Mouse (Mus musculus) ES-Bruce4 (cell line): Measurements from ENCODE around the gene Bmper. TPM values are rescaled to one million over a fixed set of nuclear protein-coding genes. Genes with fewer than 3 reads are reported as not detected.

ENCODE experiments used
- H3K27ac ChIP-seq: 2 replicates; pipeline ENCODE4 v1.5.1; 2012; ENCODE audit warnings: low read length, inconsistent platforms; ENCODE audit not compliant: insufficient read depth
- H3K27me3 ChIP-seq: 2 replicates; pipeline ENCODE4 v1.6.1; 2012; ENCODE audit warnings: mild to moderate bottlenecking, low read length, inconsistent platforms; ENCODE audit not compliant: control insufficient read depth, poor library complexity, insufficient read depth, severe bottlenecking
- H3K36me3 ChIP-seq: 2 replicates; pipeline ENCODE4 v1.6.1; 2012; ENCODE audit warnings: inconsistent platforms, mild to moderate bottlenecking, low read length, moderate library complexity; ENCODE audit not compliant: control insufficient read depth, poor library complexity, insufficient read depth, severe bottlenecking
- H3K4me1 ChIP-seq: one replicate; pipeline ENCODE4 v1.8.1; 2011; ENCODE audit warnings: low read length; ENCODE audit not compliant: control insufficient read depth, insufficient read depth
- H3K4me3 ChIP-seq: 2 replicates; pipeline ENCODE4 v1.5.1; 2011; ENCODE audit warnings: low read depth, mild to moderate bottlenecking, low read length
- H3K9ac ChIP-seq: 2 replicates; pipeline ENCODE4 v1.6.1; 2012; ENCODE audit warnings: low read depth, mild to moderate bottlenecking, inconsistent platforms; ENCODE audit not compliant: poor library complexity, severe bottlenecking
- H3K9me3 ChIP-seq: replicated peaks from 2 replicates; pipeline ENCODE4 v1.6.1; 2012; ENCODE audit warnings: mild to moderate bottlenecking, low read length, inconsistent platforms; ENCODE audit not compliant: control insufficient read depth, poor library complexity, insufficient read depth, severe bottlenecking
- CTCF ChIP-seq: IDR thresholded peaks from one replicate; pipeline ENCODE4 v1.8.1; 2011; ENCODE audit warnings: low read depth, low read length
- EP300 ChIP-seq: IDR thresholded peaks from 2 replicates; pipeline ENCODE4 v1.6.1; 2011; ENCODE audit warnings: low read depth, low read length; ENCODE audit not compliant: insufficient read depth
- POLR2A ChIP-seq: IDR thresholded peaks from one replicate; pipeline ENCODE4 v1.8.1; 2011; ENCODE audit warnings: low read length; ENCODE audit not compliant: insufficient read depth
- polyA plus RNA-seq: library from polyadenylated mRNA; stranded (reverse); fragments of >200 nt; gene quantifications from 2 replicates; pipeline ENCODE4 v1.2.4, GENCODE M21; 2011; ENCODE audit warnings: low read depth; ENCODE audit not compliant: missing spikeins, insufficient read depth, insufficient read length

Gene Bmper
- polyA plus RNA-seq, 1 experiment = not detected

DNA sequence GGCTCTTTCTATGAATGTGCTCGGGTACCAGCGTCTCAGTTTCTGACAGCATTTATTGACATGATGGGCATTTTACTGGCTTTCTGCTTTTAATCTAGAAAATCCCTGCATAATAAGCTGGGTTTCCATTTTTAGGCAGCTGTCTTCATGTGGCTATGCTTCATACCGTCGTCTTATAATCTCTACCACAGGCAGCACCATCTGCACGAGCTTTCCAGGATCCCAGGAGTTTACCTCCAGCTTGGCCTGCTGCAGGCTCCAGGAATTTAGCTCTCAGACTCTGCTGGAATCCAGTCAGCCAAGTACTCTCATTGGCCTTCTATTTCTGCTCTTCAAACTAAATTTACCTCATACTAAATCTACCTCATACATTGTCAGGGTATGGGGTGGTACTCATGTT is 219.3 kb downstream of the Bmper start:
- no peaks in the 10 kb centered on the region for H3K36me3 ChIP-seq
- H3K27ac ChIP-seq = no peak overlapping the region
- no peaks in the 10 kb centered on the region for H3K4me1 ChIP-seq
- H3K4me3 ChIP-seq = no peak overlapping the region
- H3K27me3 ChIP-seq = no peaks in the 10 kb centered on the region
- no peaks in the 10 kb centered on the region for H3K9me3 ChIP-seq
- TF ChIP-seq POLR2A = no peak
- no peak overlapping the region for H3K9ac ChIP-seq

GRCm38 (mm10) chr9:23444975-23445374 is 222.1 kb downstream of the Bmper start:
- Histone ChIP-seq H3K4me3 (no peak overlapping the region), H3K27ac (no peak overlapping the region), H3K9ac (no peak overlapping the region), H3K27me3 (no peaks in the 10 kb centered on the region), H3K9me3 (no peaks in the 10 kb centered on the region), H3K36me3 (no peaks in the 10 kb centered on the region), H3K4me1 (no peaks in the 10 kb centered on the region)
- TF ChIP-seq EP300 (no peak), CTCF (no peak), POLR2A (no peak)

DNA sequence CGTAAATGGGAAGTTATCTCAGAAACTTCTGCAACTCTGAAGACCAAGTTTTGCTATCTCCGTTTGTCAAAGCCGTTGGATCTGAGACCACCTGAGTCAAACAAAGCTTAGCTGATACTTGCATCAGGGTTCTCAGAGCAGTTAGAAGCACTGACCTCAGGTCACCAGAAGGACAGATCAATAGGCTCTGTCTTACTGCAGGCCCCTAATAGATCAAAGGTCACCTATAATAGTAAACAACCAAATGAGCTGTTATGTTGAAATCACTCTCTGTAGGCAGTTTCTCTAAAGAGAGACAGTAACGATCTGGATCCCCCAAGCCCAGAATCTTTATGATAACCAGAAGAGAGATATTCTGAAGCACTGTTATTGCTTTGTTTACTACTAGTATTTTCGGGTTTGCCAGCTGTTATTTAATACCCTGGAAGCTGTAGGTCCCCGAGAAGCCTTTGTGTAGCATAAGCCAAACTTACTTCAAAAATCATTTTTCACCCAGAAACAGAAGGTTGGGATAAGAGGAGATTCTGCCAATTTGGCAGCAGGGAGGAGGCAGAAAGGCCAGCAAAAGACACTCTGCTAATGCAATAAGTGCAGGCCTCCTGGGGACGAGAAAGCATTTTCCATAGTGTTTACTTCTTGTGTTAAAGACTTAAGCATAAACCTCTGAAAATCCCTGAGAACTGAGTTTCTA is 224.5 kb downstream of the Bmper start:
- TF ChIP-seq EP300 (no peak), CTCF (no peak), POLR2A (no peak)

GRCm38 (mm10) chr9:23453309-23453708 is 230.4 kb downstream of the Bmper start:
- TF ChIP-seq CTCF (no peak), EP300 (no peak), POLR2A (no peak)
- H3K36me3 ChIP-seq = no peaks in the 10 kb centered on the region
- no peaks in the 10 kb centered on the region for H3K27me3 ChIP-seq
- H3K27ac ChIP-seq = no peak overlapping the region
- no peaks in the 10 kb centered on the region for H3K9me3 ChIP-seq
- H3K4me3 ChIP-seq = no peak overlapping the region
- no peak overlapping the region for H3K9ac ChIP-seq
- H3K4me1 ChIP-seq = no peaks in the 10 kb centered on the region

More for the DNA sequence above, 224.5 kb downstream of the Bmper start:
- Histone ChIP-seq H3K4me1 (no peaks in the 10 kb centered on the region), H3K9ac (no peak overlapping the region), H3K27ac (no peak overlapping the region), H3K36me3 (no peaks in the 10 kb centered on the region), H3K27me3 (no peaks in the 10 kb centered on the region), H3K4me3 (no peak overlapping the region), H3K9me3 (no peaks in the 10 kb centered on the region)

DNA sequence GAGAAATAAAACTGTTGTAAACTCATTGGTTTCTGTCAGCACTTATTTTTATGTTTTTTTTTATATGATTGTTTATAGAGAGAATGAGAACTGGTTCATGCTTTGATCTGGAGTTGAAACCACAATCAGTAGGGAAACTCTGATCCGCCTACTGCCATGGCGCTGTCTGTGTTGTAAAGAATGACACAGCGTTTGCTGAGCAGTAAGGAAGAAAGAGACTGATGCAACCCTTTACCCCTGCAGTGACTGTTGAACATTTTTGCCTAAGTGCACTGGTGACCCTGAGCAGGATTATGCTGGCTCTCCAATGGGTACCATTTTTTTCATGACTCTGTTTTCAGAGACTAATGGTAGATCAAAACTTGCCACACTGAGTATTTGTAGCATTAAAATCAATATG is 234.3 kb downstream of the Bmper start:
- Histone ChIP-seq H3K27ac (no peak overlapping the region), H3K36me3 (no peaks in the 10 kb centered on the region), H3K9me3 (no peaks in the 10 kb centered on the region), H3K4me3 (no peak overlapping the region), H3K27me3 (no peaks in the 10 kb centered on the region), H3K9ac (no peak overlapping the region), H3K4me1 (no peaks in the 10 kb centered on the region)
- TF ChIP-seq EP300 (no peak), CTCF (no peak), POLR2A (no peak)

- no peak overlapping the region for H3K9ac ChIP-seq
- no peak overlapping the region for H3K27ac ChIP-seq
- TF ChIP-seq CTCF = no peak
- no peak for TF ChIP-seq POLR2A
- TF ChIP-seq EP300 = no peak
- H3K9me3 ChIP-seq = no peaks in the 10 kb centered on the region
- no peaks in the 10 kb centered on the region for H3K4me1 ChIP-seq
- H3K36me3 ChIP-seq = no peaks in the 10 kb centered on the region
- no peaks in the 10 kb centered on the region for H3K27me3 ChIP-seq
- H3K4me3 ChIP-seq = no peak overlapping the region
Measured at GRCm38 (mm10) chr9:23460721-23461120, 237.8 kb downstream of the Bmper start.
